Mouse (Mus musculus) forebrain, embryonic 14.5 days (tissue): Measurements from ENCODE around the gene Cars. TPM values are rescaled to one million over a fixed set of nuclear protein-coding genes. Genes with fewer than 3 reads are reported as not detected.

Experiments
- ATAC-seq: fragments of 200-750 bp; cut with Nextera tagmentation; 2 replicates; pipeline ENCODE4 v1.8.0; 2017; ENCODE audit warnings: mild to moderate bottlenecking, moderate library complexity
- DNase-seq: peaks from one replicate; pipeline ENCODE4 v3.0.0-alpha.2; 2015; ENCODE audit warnings: low spot score
- H3K27ac ChIP-seq: fragments of 300-500 bp; sonication (generic); 2 replicates; pipeline ENCODE4 v1.5.1; 2014; ENCODE audit warnings: low read depth, mild to moderate bottlenecking, control low read depth, low read length, moderate library complexity
- H3K27me3 ChIP-seq: fragments of 300-500 bp; sonication (generic); replicated peaks from 2 replicates; pipeline ENCODE4 v1.6.1; 2014; ENCODE audit warnings: low read length, control low read depth, mixed read lengths; ENCODE audit not compliant: control insufficient read depth, insufficient read depth
- H3K36me3 ChIP-seq: fragments of 300-500 bp; sonication (generic); 2 replicates; pipeline ENCODE4 v1.6.1; 2014; ENCODE audit warnings: low read length, control low read depth; ENCODE audit not compliant: control insufficient read depth, insufficient read depth
- H3K4me1 ChIP-seq: fragments of 300-500 bp; sonication (generic); 2 replicates; pipeline ENCODE4 v1.6.1; 2014; ENCODE audit warnings: antibody characterized with exemption, low read length, control low read depth; ENCODE audit not compliant: control insufficient read depth, insufficient read depth
- H3K4me2 ChIP-seq: fragments of 300-500 bp; sonication (generic); 2 replicates; pipeline ENCODE4 v1.6.1; 2014; ENCODE audit warnings: mild to moderate bottlenecking, control low read depth, low read length
- H3K4me3 ChIP-seq: fragments of 300-500 bp; sonication (generic); 2 replicates; pipeline ENCODE4 v1.5.1; 2014; ENCODE audit warnings: low read depth, low read length, control low read depth
- H3K9ac ChIP-seq: fragments of 300-500 bp; sonication (generic); 2 replicates; pipeline ENCODE4 v1.6.1; 2014; ENCODE audit warnings: mild to moderate bottlenecking, low read length, control low read depth, moderate library complexity
- H3K9me3 ChIP-seq: fragments of 300-500 bp; sonication (generic); replicated peaks from 2 replicates; pipeline ENCODE4 v1.6.1; 2016; ENCODE audit warnings: low read length, control low read depth, mixed read lengths; ENCODE audit not compliant: control insufficient read depth
- WGBS: fragments of 180-500 bp; shearing (Covaris S2); extraction: QIAGEN DNeasy Blood & Tissue Kit; methylation state at CpG from one replicate; pipeline ENCODE4 v1.1.7; 2014; 5-methylcytosine and 5-hydroxymethylcytosine counted together
- polyA plus RNA-seq: library from polyadenylated mRNA; unstranded; fragments of >200 nt; fragmentation: Nextera tagmentation; extraction: Ambion mirVana; gene quantifications from 2 replicates; pipeline ENCODE4 v1.2.1, GENCODE M21; 2014

Cars gene
- polyA plus RNA-seq, 1 experiment from 2014 or later = 51.5 TPM

DNA sequence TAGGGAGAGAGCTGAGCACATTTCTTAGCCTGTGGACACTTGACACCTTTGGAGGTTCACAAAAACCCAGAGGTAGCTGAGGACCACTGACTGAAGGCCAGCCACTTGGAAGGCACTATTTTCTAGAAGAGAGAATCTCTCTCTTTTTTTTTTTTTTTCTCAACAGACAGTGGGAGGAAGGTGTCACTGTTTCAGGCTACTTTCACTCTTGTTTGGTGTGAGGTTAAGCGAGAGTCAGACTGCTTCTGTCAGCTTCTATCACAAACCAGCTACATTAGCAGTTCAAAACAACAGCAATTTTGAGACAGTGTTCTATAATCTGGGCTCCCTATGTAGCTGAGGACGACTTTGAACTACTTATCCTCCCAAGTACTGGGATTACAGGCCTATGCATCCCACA is 26.3 kb upstream of the Cars start:
- ATAC-seq (no peak), DNase-seq (no peak)
- H3K27ac ChIP-seq = no peak overlapping the region
- no peak overlapping the region for H3K9ac ChIP-seq
- no peak overlapping the region for H3K4me2 ChIP-seq
- H3K36me3 ChIP-seq = no peaks in the 10 kb centered on the region
- no peak overlapping the region for H3K4me3 ChIP-seq
- H3K9me3 ChIP-seq = no peaks in the 10 kb centered on the region
- H3K27me3 ChIP-seq = no peaks in the 10 kb centered on the region
- 74% methylated on average over 2 of the region's 2 CpGs for WGBS
- no peaks in the 10 kb centered on the region for H3K4me1 ChIP-seq

DNA sequence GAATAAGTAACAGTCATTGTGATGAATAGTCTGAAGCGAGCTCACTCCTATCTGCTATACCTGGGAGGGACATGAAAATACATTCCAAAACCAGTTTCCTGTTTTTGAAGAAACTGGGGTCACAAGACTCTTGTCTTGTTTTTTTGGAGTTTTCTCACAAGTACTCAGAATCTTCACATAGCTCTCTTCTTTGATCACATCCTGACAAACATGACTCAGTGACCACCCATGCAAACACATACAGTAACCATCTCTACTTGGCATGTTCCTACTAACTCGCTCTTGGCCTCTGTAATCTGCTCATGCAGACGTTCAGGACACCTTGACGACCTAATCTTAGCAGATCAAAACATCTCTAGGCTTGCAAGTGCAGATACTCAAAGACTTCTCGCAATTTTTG is 25.3 kb upstream of the Cars start:
- 76% methylated on average over 5 of the region's 5 CpGs for WGBS
- no peak overlapping the region for H3K27ac ChIP-seq
- no peaks in the 10 kb centered on the region for H3K27me3 ChIP-seq
- H3K9ac ChIP-seq = no peak overlapping the region
- no peak overlapping the region for H3K4me2 ChIP-seq
- DNase-seq (no peak), ATAC-seq (no peak)
- no peak overlapping the region for H3K4me3 ChIP-seq
- H3K36me3 ChIP-seq = no peaks in the 10 kb centered on the region
- H3K4me1 ChIP-seq = no peaks in the 10 kb centered on the region
- no peaks in the 10 kb centered on the region for H3K9me3 ChIP-seq

DNA sequence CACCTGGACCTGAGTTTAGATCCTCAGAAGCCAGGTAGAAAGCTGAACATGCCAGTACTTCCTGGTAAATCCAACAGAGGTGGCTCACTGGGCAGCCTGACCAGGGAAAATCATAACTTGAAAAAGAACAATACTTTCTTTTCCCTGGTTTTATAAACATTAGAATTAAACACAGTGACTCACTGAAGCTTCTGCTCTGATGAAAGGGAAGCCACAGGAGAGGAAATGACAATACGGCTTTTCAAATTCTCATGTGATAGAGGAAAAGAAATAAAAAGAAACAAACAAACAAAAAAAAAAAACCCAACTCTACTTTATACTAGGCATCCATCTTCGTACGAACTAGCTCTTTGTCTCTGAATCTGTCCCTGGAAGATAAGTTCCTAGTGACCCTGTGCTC is 24.7 kb upstream of the Cars start:
- H3K4me3 ChIP-seq = no peak overlapping the region
- no peak overlapping the region for H3K9ac ChIP-seq
- no peaks in the 10 kb centered on the region for H3K36me3 ChIP-seq
- DNase-seq = no peak
- no peak overlapping the region for H3K27ac ChIP-seq
- no peaks in the 10 kb centered on the region for H3K27me3 ChIP-seq
- H3K4me2 ChIP-seq = no peak overlapping the region
- H3K4me1 ChIP-seq = no peaks in the 10 kb centered on the region
- ATAC-seq = no peak
- 91% methylated on average over 3 of the region's 3 CpGs for WGBS
- H3K9me3 ChIP-seq = no peaks in the 10 kb centered on the region

DNA sequence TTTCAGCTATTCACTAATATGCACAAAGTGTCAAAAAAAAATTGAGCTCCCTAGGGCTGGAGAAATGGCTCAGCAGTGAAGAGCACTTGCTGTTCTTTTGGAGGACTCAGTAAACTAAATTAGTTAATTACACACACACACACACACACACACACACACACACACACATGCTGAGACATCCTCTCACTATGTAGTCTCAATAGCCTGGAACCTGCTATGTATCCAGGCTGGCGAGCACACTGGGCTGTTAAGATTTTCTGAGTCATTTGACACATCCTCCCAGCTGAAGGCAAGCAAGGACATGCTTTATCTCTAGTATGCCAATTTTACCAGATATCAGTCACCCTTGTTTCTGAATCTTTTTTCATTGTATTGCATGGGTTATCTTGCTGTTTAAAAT is 21.1 kb upstream of the Cars start:
- no peak overlapping the region for H3K4me3 ChIP-seq
- DNase-seq = no peak
- no peak overlapping the region for H3K4me2 ChIP-seq
- WGBS = 54% methylated on average over 1 of the region's 1 CpGs
- no peaks in the 10 kb centered on the region for H3K9me3 ChIP-seq
- H3K36me3 ChIP-seq = no peaks in the 10 kb centered on the region
- no peak overlapping the region for H3K27ac ChIP-seq
- no peaks in the 10 kb centered on the region for H3K27me3 ChIP-seq
- H3K9ac ChIP-seq = no peak overlapping the region
- ATAC-seq = no peak
- H3K4me1 ChIP-seq = no peaks in the 10 kb centered on the region

DNA sequence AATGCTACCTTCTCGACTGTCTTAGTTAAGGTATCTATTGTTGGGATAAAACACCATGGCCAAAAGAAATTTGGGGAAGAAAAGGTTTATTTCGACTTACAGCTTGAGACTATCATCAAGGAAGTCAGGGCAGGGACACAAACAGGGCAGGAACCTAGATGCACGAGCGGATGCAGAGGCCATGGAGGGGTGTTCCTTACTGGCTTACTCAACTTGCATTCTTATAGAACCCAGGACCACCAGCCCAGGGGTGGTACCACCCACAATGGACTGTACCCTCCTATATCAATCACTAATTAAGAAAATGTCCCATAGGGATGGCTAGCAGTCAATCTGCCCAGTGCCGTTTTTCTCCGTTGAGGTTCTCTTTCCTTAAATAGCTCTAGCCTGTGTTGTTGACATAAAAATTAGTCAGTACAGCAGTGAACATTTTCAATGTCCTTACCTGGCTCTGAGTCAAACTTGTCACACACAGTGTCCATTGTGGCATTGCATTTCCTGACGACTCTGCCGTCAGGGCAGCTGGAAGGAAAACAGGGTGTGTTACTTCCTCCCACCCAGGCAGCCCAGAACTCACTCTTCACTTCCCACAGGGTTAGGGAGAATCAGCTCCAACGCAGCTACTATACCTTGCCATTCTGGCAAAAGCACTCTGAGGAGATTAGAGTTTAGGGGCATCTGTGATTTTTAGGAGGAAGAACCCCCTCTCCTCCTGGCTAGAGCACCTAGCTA is 14.7 kb upstream of the Cars start:
- Histone ChIP-seq H3K4me1 (no peaks in the 10 kb centered on the region), H3K9me3 (no peaks in the 10 kb centered on the region), H3K4me3 (no peak overlapping the region), H3K36me3 (no peaks in the 10 kb centered on the region), H3K9ac (no peak overlapping the region), H3K4me2 (no peak overlapping the region), H3K27me3 (no peaks in the 10 kb centered on the region), H3K27ac (no peak overlapping the region)
- DNase-seq (no peak), ATAC-seq (no peak)
- 73% methylated on average over 9 of the region's 9 CpGs for WGBS

DNA sequence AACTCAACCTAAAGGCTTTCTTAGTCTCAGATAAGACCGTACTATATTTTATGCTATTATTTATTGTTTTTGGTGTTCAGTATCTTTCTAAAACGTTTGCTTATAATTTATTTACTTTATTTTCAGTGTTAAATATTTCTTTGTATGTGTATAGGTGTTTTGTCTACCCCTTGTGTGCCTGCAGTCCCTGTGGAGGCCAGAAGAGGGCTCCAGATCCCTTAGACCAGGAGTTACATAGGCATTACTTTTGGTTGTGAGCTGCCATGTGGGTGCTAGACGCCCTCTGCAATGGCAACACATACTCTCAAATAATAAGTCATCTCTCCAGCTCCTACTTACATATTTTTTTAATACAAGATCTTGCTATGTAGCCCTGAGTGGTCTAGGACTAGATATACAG is 12.3 kb upstream of the Cars start:
- H3K4me3 ChIP-seq = no peak overlapping the region
- H3K4me1 ChIP-seq = no peaks in the 10 kb centered on the region
- no peaks in the 10 kb centered on the region for H3K27me3 ChIP-seq
- DNase-seq = no peak
- no peaks in the 10 kb centered on the region for H3K9me3 ChIP-seq
- no peak overlapping the region for H3K27ac ChIP-seq
- ATAC-seq = no peak
- no peak overlapping the region for H3K4me2 ChIP-seq
- WGBS = 54% methylated on average over 3 of the region's 3 CpGs
- H3K9ac ChIP-seq = no peak overlapping the region
- no peaks in the 10 kb centered on the region for H3K36me3 ChIP-seq

DNA sequence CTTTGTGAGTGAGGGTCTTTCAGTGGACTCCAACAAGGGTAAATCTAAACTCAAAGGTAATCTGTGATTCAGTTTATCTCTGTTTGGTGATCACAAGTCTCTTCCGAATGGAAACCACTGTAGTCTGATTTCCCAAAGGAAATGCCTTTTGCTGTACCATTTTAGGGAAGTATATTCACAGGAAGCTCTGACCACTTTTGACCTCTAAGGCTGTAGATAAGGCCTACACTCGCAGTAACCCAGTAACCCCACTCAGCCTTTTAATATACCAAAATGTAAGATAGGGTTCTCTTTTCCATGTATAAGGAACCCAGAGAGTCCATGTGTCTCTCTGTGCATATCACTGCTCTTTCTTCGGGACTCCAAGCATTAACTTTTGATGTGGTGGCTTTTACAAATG is 5.4 kb upstream of the Cars start:
- no peak for ATAC-seq
- no peak overlapping the region for H3K9ac ChIP-seq
- no peak for DNase-seq
- no peaks in the 10 kb centered on the region for H3K4me1 ChIP-seq
- WGBS = 89% methylated on average over 3 of the region's 3 CpGs
- H3K4me2 ChIP-seq = no peak overlapping the region
- no peak overlapping the region for H3K27ac ChIP-seq
- no peaks in the 10 kb centered on the region for H3K9me3 ChIP-seq
- H3K36me3 ChIP-seq = no peaks in the 10 kb centered on the region
- H3K27me3 ChIP-seq = no peaks in the 10 kb centered on the region
- H3K4me3 ChIP-seq = no peak overlapping the region

DNA sequence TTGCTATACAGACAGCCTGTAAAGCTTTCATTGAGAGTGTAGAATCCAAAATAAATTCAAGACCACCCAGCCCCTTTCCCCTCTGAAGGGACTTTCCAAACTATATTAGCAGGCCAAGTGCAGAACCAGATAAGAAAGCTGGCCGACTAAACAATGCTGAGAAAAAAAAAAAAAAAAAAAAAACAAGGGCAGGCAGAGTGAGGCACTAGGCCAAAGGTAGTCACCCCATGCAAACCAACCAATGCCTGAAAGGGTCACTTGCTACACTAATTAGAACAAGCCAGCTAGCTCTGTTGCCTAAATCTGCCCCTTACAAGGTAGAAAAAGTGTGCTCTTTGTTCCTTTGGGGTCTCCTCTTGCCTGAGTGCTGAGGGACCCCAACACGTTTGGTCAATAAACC is 5.0 kb upstream of the Cars start:
- Histone ChIP-seq H3K27me3 (no peaks in the 10 kb centered on the region), H3K4me1 (no peaks in the 10 kb centered on the region), H3K9me3 (no peaks in the 10 kb centered on the region), H3K36me3 (no peaks in the 10 kb centered on the region), H3K9ac (no peak overlapping the region), H3K4me3 (no peak overlapping the region), H3K4me2 (no peak overlapping the region), H3K27ac (no peak overlapping the region)
- 69% methylated on average over 2 of the region's 2 CpGs for WGBS
- no peak for ATAC-seq
- DNase-seq = no peak

DNA sequence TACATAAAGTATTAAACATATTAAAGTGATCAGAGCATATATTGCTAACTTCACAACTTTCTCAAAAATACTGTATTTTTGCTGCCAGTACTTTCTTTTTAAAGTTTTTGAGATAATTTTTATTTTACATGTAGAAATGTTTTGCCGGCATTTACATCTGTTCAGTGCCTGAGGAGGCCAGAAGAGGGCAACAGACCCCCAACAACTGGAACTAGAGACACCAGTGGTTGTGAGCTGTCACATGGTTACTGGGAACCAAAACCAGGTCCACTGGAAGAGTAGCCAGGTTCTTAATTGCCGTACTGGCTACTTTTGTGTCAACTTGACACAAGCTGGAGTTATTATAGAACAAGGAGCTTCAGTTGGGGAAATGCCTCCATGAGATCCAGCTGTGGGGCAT is 1.8 kb upstream of the Cars start:
- H3K27me3 ChIP-seq = no peaks in the 10 kb centered on the region
- no peak for DNase-seq
- 76% methylated on average over 2 of the region's 2 CpGs for WGBS

More for the DNA sequence above, 1.8 kb upstream of the Cars start:
- Histone ChIP-seq H3K4me3 (no peak overlapping the region), H3K4me2 (no peak overlapping the region), H3K4me1 (peaks cover 8% of the 10 kb centered on the region), H3K27ac (no peak overlapping the region), H3K9ac (no peak overlapping the region), H3K36me3 (no peaks in the 10 kb centered on the region; the same call in 1 of the 2 replicates), H3K9me3 (no peaks in the 10 kb centered on the region)
- ATAC-seq = no peak
